Mouse (Mus musculus) kidney, postnatal 10 days (tissue): ENCODE results near the gene Bcor.

Experiments
- DNase-seq: peaks from one replicate; pipeline ENCODE4 v3.0.0; 2021; ENCODE audit warnings: mixed read lengths

Gene Bcor

GRCm38 (mm10) chrX:12126408-12127105 lies 33.6 kb downstream of the Bcor start:
- DNase-seq, result peak; percentile 43

GRCm38 (mm10) chrX:12124571-12124970 lies 35.6 kb downstream of the Bcor start:
- no peak for DNase-seq

- peak; percentile 12 for DNase-seq
Measured at GRCm38 (mm10) chrX:12123687-12124087, 36.5 kb downstream of the Bcor start.

- DNase-seq, result peak; percentile 67
Measured at GRCm38 (mm10) chrX:12122594-12123331, 37.4 kb downstream of the Bcor start.

GRCm38 (mm10) chrX:12119476-12119875 lies 40.7 kb downstream of the Bcor start:
- DNase-seq, result no peak

GRCm38 (mm10) chrX:12116128-12116527 lies 44.0 kb downstream of the Bcor start:
- DNase-seq, result peak; percentile 16

- no peak for DNase-seq
Measured at GRCm38 (mm10) chrX:12112166-12112565, 48.0 kb downstream of the Bcor start.

GRCm38 (mm10) chrX:12110518-12110917 lies 49.6 kb downstream of the Bcor start:
- no peak for DNase-seq

GRCm38 (mm10) chrX:12105358-12105757 lies 54.8 kb downstream of the Bcor start:
- DNase-seq, result no peak

- DNase-seq, result no peak
Measured at GRCm38 (mm10) chrX:12096783-12097526, 63.2 kb downstream of the Bcor start.

- DNase-seq, result no peak
Measured at GRCm38 (mm10) chrX:12093371-12093770, 66.8 kb downstream of the Bcor start.

GRCm38 (mm10) chrX:12091431-12092061 lies 68.6 kb downstream of the Bcor start:
- DNase-seq, result peak; percentile 72

- DNase-seq, result peak; percentile 88
Measured at GRCm38 (mm10) chrX:12090871-12091404, 69.2 kb downstream of the Bcor start.

- peak; percentile 72 for DNase-seq
Measured at GRCm38 (mm10) chrX:12090151-12090870, 69.8 kb downstream of the Bcor start.

- peak; percentile 76 for DNase-seq
Measured at GRCm38 (mm10) chrX:12089353-12090081, 70.6 kb downstream of the Bcor start.

GRCm38 (mm10) chrX:12089027-12089340 lies 71.2 kb downstream of the Bcor start:
- DNase-seq, result no peak

GRCm38 (mm10) chrX:12088301-12089026 lies 71.7 kb downstream of the Bcor start:
- peak; percentile 85 for DNase-seq

GRCm38 (mm10) chrX:12087511-12088300 lies 72.4 kb downstream of the Bcor start:
- DNase-seq, result peak; percentile 73

- DNase-seq, result peak; percentile 47
Measured at GRCm38 (mm10) chrX:12086674-12087510, 73.3 kb downstream of the Bcor start.
